Mouse (Mus musculus) forebrain, embryonic 12.5 days (tissue): Measurements from ENCODE around the gene Ncbp3. TPM values are rescaled to one million over a fixed set of nuclear protein-coding genes. Genes with fewer than 3 reads are reported as not detected.

Experiments used
- ATAC-seq: fragments of 200-750 bp; cut with Nextera tagmentation; 2 replicates; pipeline ENCODE4 v1.8.0; 2017; ENCODE audit warnings: moderate TSS enrichment; ENCODE audit not compliant: low FRiP score
- H3K27ac ChIP-seq: fragments of 300-500 bp; sonication (generic); 2 replicates; pipeline ENCODE4 v1.5.1; 2016; ENCODE audit warnings: mild to moderate bottlenecking
- H3K27me3 ChIP-seq: fragments of 300-500 bp; sonication (generic); 2 replicates; pipeline ENCODE4 v1.6.1; 2016; ENCODE audit warnings: mild to moderate bottlenecking
- H3K36me3 ChIP-seq: fragments of 300-500 bp; sonication (generic); replicated peaks from 2 replicates; pipeline ENCODE4 v1.6.1; 2016; ENCODE audit warnings: mild to moderate bottlenecking
- H3K4me1 ChIP-seq: fragments of 300-500 bp; sonication (generic); 2 replicates; pipeline ENCODE4 v1.6.1; 2016
- H3K4me2 ChIP-seq: fragments of 300-500 bp; sonication (generic); 2 replicates; pipeline ENCODE4 v1.6.1; 2016; ENCODE audit warnings: mild to moderate bottlenecking, moderate library complexity
- H3K4me3 ChIP-seq: fragments of 300-500 bp; sonication (generic); replicated peaks from 2 replicates; pipeline ENCODE4 v1.5.1; 2016; ENCODE audit warnings: mild to moderate bottlenecking
- H3K9ac ChIP-seq: fragments of 300-500 bp; sonication (generic); 2 replicates; pipeline ENCODE4 v1.6.1; 2016; ENCODE audit warnings: mild to moderate bottlenecking
- H3K9me3 ChIP-seq: fragments of 300-500 bp; sonication (generic); 2 replicates; pipeline ENCODE4 v1.6.1; 2016
- WGBS: fragments of 180-500 bp; shearing (Covaris S2); methylation state at CpG from one replicate; pipeline ENCODE4 v1.1.7; 2016; 5-methylcytosine and 5-hydroxymethylcytosine counted together
- polyA plus RNA-seq: library from polyadenylated mRNA; unstranded; fragments of >200 nt; fragmentation: Nextera tagmentation; extraction: Ambion mirVana; gene quantifications from 2 replicates; pipeline ENCODE4 v1.2.1, GENCODE M21; 2016

Gene Ncbp3
- polyA plus RNA-seq, 1 experiment from 2014 or later, result 13.6 TPM

GRCm38 (mm10) chr11:73037691-73038090, 9.9 kb upstream of the Ncbp3 start:
- WGBS, result 84% methylated on average over 3 of the region's 3 CpGs
- H3K36me3 ChIP-seq, result no peaks in the 10 kb centered on the region
- no peak for ATAC-seq
- no peaks in the 10 kb centered on the region; the same call in 1 of the 2 replicates for H3K27me3 ChIP-seq
- H3K9me3 ChIP-seq, result no peaks in the 10 kb centered on the region
- H3K9ac ChIP-seq, result no peak overlapping the region
- H3K4me2 ChIP-seq, result no peak overlapping the region
- no peak overlapping the region for H3K4me3 ChIP-seq
- H3K4me1 ChIP-seq, result no peaks in the 10 kb centered on the region
- no peak overlapping the region for H3K27ac ChIP-seq

GRCm38 (mm10) chr11:73039102-73039799, 8.3 kb upstream of the Ncbp3 start:
- Histone ChIP-seq H3K36me3 (no peaks in the 10 kb centered on the region), H3K4me3 (no peak overlapping the region), H3K27me3 (no peaks in the 10 kb centered on the region), H3K4me1 (no peaks in the 10 kb centered on the region), H3K9ac (no peak overlapping the region), H3K4me2 (no peak overlapping the region), H3K27ac (no peak overlapping the region), H3K9me3 (no peaks in the 10 kb centered on the region)
- peak; percentile 67; the same call in 1 of the 2 replicates for ATAC-seq
- 61% methylated on average over 9 of the region's 9 CpGs for WGBS

GRCm38 (mm10) chr11:73044229-73044755, 3.3 kb upstream of the Ncbp3 start:
- no peak overlapping the region for H3K27ac ChIP-seq
- no peaks in the 10 kb centered on the region for H3K9me3 ChIP-seq
- H3K36me3 ChIP-seq, result no peaks in the 10 kb centered on the region
- no peaks in the 10 kb centered on the region for H3K27me3 ChIP-seq
- peaks cover 9% of the 10 kb centered on the region for H3K4me1 ChIP-seq
- 69% methylated on average over 6 of the region's 6 CpGs for WGBS
- H3K9ac ChIP-seq, result no peak overlapping the region
- no peak for ATAC-seq
- no peak overlapping the region for H3K4me2 ChIP-seq
- no peak overlapping the region for H3K4me3 ChIP-seq

GRCm38 (mm10) chr11:73044789-73045188, 2.8 kb upstream of the Ncbp3 start:
- ATAC-seq, result no peak
- no peak overlapping the region for H3K27ac ChIP-seq
- no peaks in the 10 kb centered on the region for H3K9me3 ChIP-seq
- no peak overlapping the region for H3K4me2 ChIP-seq
- H3K27me3 ChIP-seq, result no peaks in the 10 kb centered on the region
- H3K4me3 ChIP-seq, result no peak overlapping the region
- H3K36me3 ChIP-seq, result no peaks in the 10 kb centered on the region
- no peak overlapping the region for H3K9ac ChIP-seq
- peaks cover 13% of the 10 kb centered on the region for H3K4me1 ChIP-seq
- WGBS, result 72% methylated on average over 4 of the region's 4 CpGs

GRCm38 (mm10) chr11:73048030-73048876, 670 bp downstream of the Ncbp3 start:
- ATAC-seq, result peak; percentile 74
- Histone ChIP-seq H3K4me3 (peak overlapping the region; percentile 93), H3K9ac (peak overlapping the region; percentile 92), H3K36me3 (peaks cover 21% of the 10 kb centered on the region), H3K27me3 (no peaks in the 10 kb centered on the region), H3K27ac (peak overlapping the region; percentile 85), H3K9me3 (no peaks in the 10 kb centered on the region), H3K4me1 (peaks cover 13% of the 10 kb centered on the region), H3K4me2 (peak overlapping the region; percentile 91)
- WGBS, result 1% methylated on average over 55 of the region's 55 CpGs

GRCm38 (mm10) chr11:73049335-73049734, 1.8 kb downstream of the Ncbp3 start:
- H3K9ac ChIP-seq, result peak overlapping the region; percentile 26
- peak overlapping the region; percentile 93 for H3K4me3 ChIP-seq
- H3K4me1 ChIP-seq, result peaks cover 13% of the 10 kb centered on the region
- H3K9me3 ChIP-seq, result no peaks in the 10 kb centered on the region
- ATAC-seq, result no peak
- peaks cover 31% of the 10 kb centered on the region for H3K36me3 ChIP-seq
- no peaks in the 10 kb centered on the region for H3K27me3 ChIP-seq
- WGBS, result 3% methylated on average over 4 of the region's 4 CpGs
- H3K27ac ChIP-seq, result no peak overlapping the region
- peak overlapping the region; percentile 91 for H3K4me2 ChIP-seq

- H3K9me3 ChIP-seq, result no peaks in the 10 kb centered on the region
These were observed 5.2 kb downstream of the Ncbp3 start for GRCm38 (mm10) chr11:73052795-73053194.

GRCm38 (mm10) chr11:73057701-73058100, 10.1 kb downstream of the Ncbp3 start:
- Histone ChIP-seq H3K36me3 (peaks cover 66% of the 10 kb centered on the region), H3K27ac (no peak overlapping the region), H3K27me3 (no peaks in the 10 kb centered on the region), H3K9me3 (no peaks in the 10 kb centered on the region), H3K9ac (no peak overlapping the region), H3K4me3 (no peak overlapping the region), H3K4me2 (no peak overlapping the region), H3K4me1 (no peaks in the 10 kb centered on the region)
- 93% methylated on average over 5 of the region's 5 CpGs for WGBS
- ATAC-seq, result no peak

More at GRCm38 (mm10) chr11:73052795-73053194, 5.2 kb downstream of the Ncbp3 start:
- H3K27me3 ChIP-seq, result no peaks in the 10 kb centered on the region
- H3K4me1 ChIP-seq, result peaks cover 13% of the 10 kb centered on the region
- no peak for ATAC-seq
- peaks cover 63% of the 10 kb centered on the region for H3K36me3 ChIP-seq
- 85% methylated on average over 1 of the region's 1 CpGs for WGBS
- H3K4me3 ChIP-seq, result no peak overlapping the region
- H3K9ac ChIP-seq, result no peak overlapping the region
- no peak overlapping the region for H3K27ac ChIP-seq
- no peak overlapping the region for H3K4me2 ChIP-seq

- Histone ChIP-seq H3K4me1 (no peaks in the 10 kb centered on the region), H3K9me3 (no peaks in the 10 kb centered on the region), H3K4me2 (no peak overlapping the region), H3K27me3 (no peaks in the 10 kb centered on the region), H3K4me3 (no peak overlapping the region), H3K36me3 (peaks cover 50% of the 10 kb centered on the region), H3K27ac (no peak overlapping the region), H3K9ac (no peak overlapping the region)
- no peak for ATAC-seq
- 95% methylated on average over 3 of the region's 3 CpGs for WGBS
These were observed 12.0 kb downstream of the Ncbp3 start for GRCm38 (mm10) chr11:73059630-73060029.

GRCm38 (mm10) chr11:73061413-73061812, 13.8 kb downstream of the Ncbp3 start:
- no peak overlapping the region for H3K4me2 ChIP-seq
- H3K27ac ChIP-seq, result no peak overlapping the region
- H3K9me3 ChIP-seq, result no peaks in the 10 kb centered on the region
- H3K27me3 ChIP-seq, result no peaks in the 10 kb centered on the region
- no peak for ATAC-seq
- no peaks in the 10 kb centered on the region for H3K4me1 ChIP-seq
- H3K4me3 ChIP-seq, result no peak overlapping the region
- peaks cover 41% of the 10 kb centered on the region for H3K36me3 ChIP-seq
- WGBS, result 96% methylated on average over 3 of the region's 3 CpGs
- H3K9ac ChIP-seq, result no peak overlapping the region

GRCm38 (mm10) chr11:73071839-73072238, 24.3 kb downstream of the Ncbp3 start:
- no peak overlapping the region for H3K9ac ChIP-seq
- WGBS, result 81% methylated on average over 3 of the region's 3 CpGs
- H3K9me3 ChIP-seq, result no peaks in the 10 kb centered on the region
- no peak overlapping the region for H3K4me2 ChIP-seq
- ATAC-seq, result no peak
- H3K27me3 ChIP-seq, result no peaks in the 10 kb centered on the region
- H3K4me3 ChIP-seq, result no peak overlapping the region
- no peak overlapping the region for H3K27ac ChIP-seq
- H3K36me3 ChIP-seq, result peaks cover 76% of the 10 kb centered on the region
- H3K4me1 ChIP-seq, result no peaks in the 10 kb centered on the region

GRCm38 (mm10) chr11:73076295-73076694, 28.7 kb downstream of the Ncbp3 start:
- Histone ChIP-seq H3K4me2 (no peak overlapping the region), H3K27ac (no peak overlapping the region), H3K36me3 (peaks cover 84% of the 10 kb centered on the region), H3K9ac (no peak overlapping the region), H3K9me3 (no peaks in the 10 kb centered on the region), H3K4me3 (no peak overlapping the region), H3K4me1 (no peaks in the 10 kb centered on the region), H3K27me3 (no peaks in the 10 kb centered on the region)
- 90% methylated on average over 4 of the region's 4 CpGs for WGBS
- no peak for ATAC-seq
